Mouse (Mus musculus) 3T3-L1 (cell line): ENCODE measurements around the gene Gm6793.

Source experiments
- DNase-seq: peaks from one replicate; pipeline ENCODE4 v3.0.0-alpha.2; 2015; ENCODE audit warnings: low read depth, low spot score

Gene Gm6793

DNA sequence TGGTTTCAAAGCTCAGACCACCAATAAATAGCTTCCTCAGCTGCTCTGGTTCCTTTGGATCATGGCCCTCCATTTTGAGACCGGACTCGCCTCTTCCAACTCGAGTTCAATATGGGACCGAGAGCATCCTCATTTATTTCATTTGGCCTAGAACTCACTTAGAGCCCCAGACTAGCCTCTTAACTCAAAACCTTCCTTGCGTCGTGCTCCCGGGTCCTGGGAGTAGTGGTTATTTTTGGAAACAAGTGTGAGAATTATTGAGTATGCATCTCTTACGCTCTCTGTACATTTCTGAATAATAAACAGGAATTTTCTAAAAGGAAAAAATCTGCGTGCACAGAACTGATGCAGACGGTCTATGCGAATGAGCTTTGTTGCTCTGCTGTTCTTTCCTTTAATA is at the start of gene Gm6793:
Gene Gm6793, minus strand, starts transcription at position 101 of the 400 bp plus-strand sequence.
- DNase-seq = no peak

DNA sequence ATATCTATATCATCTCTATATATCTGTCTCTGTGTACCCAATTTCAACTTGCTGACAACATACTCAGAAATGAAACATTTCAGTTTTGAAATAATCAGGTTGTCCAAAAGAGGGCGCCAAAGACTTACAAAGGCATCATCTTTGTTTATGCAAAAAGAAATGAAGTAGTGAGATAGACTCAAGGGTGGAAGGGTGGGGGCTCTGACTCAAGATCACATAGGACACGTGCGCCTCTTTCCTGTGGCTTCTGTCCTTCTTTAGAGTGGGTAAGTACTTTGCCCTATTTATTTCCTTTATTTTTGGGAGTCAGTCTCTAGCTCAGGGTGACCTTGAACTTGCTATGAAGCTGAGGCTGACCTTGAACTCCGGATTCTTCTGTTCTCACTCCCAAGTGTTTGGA is 46.5 kb upstream of the Gm6793 start:
- DNase-seq = peak; percentile 80

DNA sequence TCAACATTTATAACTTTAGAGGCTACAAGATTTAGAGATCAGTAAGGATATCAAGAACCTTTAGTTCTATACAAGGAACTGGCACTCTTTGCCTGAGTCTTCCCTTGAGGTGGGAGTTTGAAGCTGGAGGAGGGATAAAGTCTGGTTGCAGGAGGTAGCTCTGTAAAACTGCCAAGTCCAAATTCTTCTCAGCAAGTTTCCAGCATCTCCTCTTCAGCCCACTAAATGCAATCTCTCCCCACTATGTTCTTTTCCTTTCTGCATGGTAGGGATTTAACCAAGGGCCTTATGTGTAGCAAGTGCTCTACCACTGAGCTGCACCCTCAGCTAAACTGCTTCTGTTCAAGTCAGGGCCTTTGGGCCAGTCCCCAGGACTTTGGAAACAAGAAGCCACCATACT is 39.6 kb upstream of the Gm6793 start:
- DNase-seq = no peak

DNA sequence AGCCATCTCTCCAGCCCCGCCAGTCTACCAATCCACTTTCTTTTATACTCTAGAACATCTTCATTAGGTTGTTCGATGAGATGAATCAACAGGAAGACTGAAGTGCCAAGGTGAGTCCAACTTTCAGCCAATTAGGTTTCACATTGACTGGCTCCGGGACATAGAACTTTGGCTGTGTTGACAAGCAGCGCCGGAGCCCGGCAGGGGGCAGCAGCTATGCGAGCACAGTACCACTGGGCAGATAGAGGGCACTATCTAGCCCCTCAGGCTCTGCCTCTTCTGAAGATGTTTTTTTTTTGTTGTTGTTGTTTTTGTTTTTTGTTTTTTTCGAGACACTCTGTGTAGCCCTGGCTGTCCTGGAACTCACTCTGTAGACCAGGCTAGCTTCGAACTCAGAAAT is 36.7 kb upstream of the Gm6793 start:
- no peak for DNase-seq

DNA sequence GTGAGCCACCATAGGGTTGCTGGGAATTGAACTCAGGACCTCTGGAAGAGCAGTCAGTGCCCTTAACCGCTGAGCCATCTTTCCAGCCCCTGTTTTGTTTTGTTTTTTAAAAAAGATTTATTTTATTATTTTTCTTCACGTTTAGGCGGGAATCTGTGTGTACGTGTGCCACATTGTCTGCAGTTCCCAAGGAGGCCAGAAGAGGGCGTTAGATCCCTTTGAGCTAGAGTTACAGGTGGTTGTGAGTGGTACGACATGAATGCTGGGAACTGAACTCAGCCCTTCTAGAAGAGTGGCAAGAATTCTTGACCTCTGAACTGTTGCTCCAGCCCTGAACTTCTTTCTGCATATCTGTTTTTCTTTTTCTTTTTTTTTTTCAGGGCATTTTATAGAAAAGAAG is 35.1 kb upstream of the Gm6793 start:
- DNase-seq = no peak

DNA sequence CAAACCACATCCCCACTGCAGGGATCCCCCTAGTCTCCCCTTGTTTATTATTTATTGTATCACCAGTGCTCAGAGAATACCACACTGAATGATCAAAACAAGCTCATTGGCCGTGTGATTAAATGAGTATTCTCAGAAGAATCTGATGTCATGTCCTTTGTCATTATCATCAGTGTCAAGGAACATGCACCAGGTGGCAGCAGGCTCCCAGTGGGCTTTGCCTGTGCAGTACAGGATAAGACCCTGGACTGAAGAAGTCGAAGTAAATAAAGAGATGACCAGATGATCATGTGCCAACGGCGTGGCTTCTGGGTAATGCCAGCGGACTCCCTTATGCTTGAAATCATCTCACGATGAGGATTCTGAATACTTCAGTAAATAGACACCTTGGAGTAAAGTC is 33.5 kb upstream of the Gm6793 start:
- DNase-seq = no peak

DNA sequence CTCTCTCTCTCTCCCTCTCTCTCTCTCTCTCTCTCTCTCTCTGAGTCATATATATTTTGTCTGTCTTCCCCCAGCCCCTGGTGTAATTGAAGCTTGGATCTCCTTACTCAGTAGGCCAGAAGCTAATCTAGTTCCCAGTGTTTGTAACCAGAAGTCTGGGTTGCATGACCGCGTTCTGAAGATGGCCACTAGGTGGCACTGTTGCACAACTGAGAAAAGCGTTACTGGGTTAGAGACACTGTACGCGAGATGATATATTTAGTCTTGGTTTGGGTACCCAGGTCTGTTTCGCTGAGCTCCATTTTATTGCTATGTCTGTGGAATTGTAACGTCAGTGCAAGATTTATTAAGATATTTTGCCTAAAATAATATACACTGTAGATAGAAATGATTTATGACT is 31.1 kb upstream of the Gm6793 start:
- DNase-seq = peak; percentile 94

DNA sequence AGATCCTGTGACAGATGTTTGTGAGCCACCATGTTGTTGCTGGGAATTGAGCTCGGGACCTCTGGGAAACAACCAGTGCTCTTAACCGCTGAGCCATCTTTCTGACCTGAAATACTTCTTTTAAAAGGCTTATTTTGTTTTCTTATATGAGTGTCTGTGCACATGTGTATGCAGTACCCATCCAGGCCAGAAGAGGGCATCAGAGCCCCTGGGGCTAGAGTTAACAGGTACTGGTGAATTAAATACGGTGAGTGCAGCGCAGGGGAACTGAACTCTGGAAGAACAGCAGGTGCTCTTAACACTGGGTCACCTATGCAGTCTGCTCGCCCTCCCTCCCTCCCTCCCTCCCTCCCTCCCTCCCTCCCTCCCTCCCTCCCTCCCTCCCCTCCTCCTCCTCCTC is 30.3 kb upstream of the Gm6793 start:
- DNase-seq = peak; percentile 25

DNA sequence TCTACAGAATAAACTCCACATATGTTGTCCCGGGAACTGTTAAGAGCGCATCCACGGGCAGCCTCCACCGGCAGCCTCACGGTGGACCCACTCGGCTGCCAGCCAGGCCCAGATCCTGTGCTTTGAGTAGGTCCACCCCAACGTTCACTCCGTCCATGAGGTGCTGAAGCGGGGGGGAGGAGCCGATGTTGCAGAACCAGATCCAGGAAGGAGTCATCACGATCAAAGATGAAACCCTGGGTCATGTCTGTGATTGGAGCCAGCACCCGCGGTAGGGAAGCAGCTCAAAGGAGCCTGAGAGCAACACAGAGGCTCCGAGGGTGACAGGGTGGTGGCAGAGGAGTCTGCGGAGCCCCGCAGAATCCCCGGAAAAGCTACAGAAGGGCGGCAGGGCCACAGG is 22.7 kb upstream of the Gm6793 start:
- no peak for DNase-seq

DNA sequence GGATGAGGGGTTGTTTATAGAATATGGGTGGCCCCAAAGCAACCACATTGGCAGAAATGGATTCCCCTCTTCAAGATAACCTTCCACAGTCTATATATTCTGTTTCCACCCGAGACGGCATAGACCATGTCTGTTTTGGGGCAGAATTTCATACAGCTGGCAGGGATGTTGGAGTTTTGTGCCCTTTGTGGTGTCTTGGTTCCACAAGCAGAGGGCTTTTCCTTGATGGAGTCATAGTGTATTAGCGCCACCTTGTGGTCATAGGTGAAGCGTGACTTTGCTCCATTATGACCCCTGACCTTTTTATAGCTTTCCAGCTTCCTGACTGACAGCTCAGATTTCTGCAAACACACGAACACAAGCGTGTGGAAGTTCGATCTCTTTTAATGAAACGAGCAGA is 19.8 kb upstream of the Gm6793 start:
- peak; percentile 89 for DNase-seq

DNA sequence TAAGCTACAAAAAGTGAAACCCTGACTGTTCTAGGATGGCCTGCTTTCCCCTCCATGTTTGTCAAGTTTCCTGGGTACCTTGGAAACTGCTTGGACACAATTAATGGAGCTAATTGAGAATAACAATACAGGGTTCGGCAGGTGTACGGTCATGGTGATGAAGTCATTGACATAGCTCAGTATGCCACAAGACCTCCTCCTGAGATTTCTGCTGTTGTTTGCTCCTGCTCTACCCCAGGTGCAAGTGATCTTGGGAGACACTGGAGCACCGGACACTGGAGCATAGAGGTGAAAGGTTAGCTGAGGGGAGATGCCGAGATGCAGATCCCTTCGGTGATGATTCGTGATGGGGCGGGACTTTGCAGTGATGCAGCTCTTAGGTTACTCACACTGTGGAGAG is 18.2 kb upstream of the Gm6793 start:
- no peak for DNase-seq

DNA sequence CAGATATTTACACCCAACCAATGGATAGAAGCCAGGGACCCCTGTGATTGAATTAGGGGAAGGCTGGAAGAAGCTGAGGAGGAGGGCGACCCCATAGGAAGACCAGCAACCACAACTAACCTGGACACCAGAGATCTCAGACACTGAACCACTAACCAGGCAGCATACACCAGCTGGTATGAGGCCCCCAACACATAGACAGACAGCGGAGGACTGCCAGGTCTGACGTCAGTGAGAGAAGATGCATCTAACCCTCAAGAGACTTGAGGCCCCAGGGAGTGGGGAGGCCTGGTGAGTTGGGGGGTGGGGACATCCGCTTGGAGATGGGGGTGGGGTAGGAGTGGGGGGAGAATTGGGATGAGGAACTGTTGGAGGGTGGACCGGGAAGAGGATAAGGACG is 15.8 kb upstream of the Gm6793 start:
- no peak for DNase-seq

DNA sequence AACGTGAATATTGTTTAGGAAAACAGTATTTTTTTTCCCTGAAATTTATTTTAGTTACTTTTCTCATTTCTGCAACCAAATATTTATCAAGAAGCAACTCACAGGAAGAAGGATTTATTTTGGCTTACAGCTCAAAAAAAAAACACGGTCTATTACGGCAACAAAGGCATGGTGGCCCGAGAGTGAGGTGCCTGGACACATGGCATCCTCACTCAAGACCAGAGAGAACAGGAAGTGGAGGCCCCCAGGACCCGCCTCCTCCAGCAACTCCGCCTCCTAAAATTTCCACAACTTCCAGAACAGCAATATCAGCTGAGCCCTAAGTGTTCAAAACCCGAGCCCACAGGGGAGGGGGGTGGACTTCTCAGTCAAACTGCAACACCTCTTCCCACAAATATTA is 14.6 kb upstream of the Gm6793 start:
- DNase-seq = no peak

DNA sequence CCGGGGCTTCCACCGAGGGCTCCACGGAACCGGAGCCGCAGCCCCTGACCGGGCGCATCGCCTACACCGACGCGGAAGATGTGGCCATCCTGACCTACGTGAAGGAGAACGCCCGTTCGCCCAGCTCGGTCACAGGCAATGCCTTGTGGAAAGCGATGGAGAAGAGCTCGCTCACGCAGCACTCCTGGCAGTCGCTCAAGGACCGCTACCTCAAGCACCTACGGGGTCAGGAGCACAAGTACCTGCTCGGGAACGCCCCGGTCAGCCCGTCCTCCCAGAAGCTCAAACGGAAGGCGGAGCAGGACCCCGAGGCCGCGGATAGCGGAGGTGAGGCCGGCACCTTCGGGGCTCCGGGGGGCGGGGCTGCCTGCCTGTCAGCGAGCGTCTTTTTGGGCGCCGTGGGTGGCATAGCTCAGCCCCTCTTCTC is 3.0 kb downstream of the Gm6793 start:
- DNase-seq = peak; percentile 46

DNA sequence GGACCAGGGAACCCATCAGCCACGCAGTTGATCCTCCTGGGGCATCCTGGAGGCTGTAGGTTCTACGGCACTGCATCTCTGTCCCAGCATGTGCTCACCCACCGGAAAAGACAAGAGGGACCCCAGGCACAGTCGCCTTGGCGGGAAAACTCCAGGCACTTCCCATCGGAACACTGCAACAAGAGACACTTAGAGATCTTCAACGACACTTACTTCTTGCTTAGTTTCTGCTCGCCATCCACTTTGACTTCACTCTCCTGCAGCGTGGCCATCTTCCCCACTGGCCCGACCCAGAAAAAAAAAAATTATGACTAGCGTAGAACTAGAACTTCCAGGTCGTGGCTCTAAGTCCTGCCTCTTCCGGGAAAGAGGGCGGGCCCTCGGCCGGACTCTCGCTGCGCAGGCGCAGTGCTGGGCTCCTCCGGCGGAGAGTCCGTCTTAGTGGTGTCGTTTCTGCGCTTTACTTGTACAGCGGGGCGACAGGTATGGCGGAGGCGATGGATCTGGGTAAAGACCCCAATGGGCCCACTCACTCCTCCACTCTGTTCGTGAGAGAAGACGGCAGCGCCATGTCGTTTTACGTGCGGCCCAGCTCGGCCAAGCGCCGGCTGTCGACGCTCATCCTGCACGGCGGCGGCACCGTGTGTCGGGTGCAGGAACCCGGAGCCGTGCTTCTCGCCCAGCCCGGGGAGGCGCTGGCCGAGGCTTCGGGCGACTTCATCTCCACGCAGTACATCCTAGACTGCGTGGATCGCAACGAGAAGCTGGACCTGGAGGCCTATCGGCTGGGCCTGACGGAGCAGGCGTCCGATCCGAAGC is 3.6 kb downstream of the Gm6793 start, which contains the start of the genes Kars and Terf2ip:
Gene Kars, minus strand, starts transcription at position 327 of the 819 bp plus-strand sequence.
Gene Terf2ip, plus strand, starts transcription at position 402 of the 819 bp plus-strand sequence.
- DNase-seq = peak; percentile 97

DNA sequence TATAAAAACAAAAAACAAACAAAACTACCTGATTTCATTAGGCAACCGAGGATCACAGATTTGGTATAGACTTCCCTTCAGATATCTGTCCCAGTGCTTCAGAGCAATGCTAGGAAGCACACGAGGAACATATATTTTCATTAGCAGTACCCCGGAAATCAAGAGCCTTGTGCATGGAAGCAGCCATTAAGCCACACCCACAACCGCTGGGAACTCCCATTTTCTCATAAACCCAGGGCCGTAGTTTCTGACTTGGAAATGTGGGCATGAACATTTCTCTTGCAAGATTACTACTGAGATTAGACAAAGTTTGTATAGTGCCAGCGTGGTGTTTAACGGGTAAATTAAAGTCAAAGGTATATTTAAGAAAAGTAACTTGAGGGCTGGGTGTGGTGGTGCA is 5.3 kb downstream of the Gm6793 start:
- DNase-seq = no peak

DNA sequence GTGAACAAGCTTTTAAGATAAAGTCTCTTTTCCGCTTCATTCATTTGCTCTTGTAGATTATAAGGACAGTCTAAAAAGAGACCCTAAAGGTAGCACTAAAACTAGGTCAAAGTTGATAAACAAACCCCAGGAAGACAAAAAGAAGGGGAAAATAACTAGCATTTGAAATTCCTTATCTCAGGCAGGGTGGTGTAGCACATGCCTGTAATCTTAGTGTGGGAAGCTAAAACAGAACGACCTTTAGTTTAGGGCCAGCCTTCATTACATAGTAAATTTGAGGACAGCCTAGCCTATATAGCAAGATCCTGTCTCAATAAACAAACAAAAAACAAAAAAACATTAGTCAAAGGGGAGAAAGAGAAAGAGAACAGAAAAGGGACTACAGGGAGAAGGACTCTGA is 7.2 kb downstream of the Gm6793 start:
- no peak for DNase-seq

DNA sequence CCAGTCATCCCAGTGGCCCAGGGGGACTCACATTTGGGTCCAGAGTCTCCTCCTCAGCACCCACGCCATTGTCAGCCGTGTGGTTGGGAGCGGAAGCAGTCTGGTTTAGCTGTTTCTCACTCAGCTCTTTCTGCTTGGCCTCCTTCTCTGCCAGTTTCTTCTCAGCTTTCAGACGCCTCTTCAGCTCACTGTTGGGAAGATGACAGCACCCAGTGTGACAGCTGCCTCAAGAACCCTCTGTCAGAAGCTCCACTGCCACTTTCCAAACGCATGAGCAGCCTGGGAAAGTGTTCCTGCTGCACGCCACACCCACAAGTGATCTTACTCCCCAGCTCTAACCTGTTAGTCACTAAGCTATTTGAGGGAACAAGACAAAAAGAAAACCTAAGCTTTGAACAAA is 9.2 kb downstream of the Gm6793 start:
- DNase-seq = no peak

DNA sequence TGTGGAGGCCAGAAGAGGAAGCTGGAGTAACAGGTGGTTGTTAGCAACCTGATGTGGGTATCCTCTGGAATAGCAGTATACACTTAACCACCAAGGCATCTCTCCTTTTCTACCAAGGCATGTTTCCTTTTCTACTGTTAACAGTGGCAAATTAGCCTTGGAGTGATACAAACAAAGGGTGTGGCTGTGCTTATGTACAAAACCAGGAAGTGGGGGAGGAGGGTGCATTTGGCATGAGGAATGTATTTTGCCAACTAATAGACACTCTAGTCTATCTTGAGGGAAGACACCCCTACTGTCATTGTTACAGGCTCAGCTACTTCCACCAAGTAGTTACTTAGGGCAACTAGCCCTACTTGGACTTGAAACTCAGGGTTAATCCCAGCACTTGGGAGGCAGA is 10.1 kb downstream of the Gm6793 start:
- DNase-seq = no peak

DNA sequence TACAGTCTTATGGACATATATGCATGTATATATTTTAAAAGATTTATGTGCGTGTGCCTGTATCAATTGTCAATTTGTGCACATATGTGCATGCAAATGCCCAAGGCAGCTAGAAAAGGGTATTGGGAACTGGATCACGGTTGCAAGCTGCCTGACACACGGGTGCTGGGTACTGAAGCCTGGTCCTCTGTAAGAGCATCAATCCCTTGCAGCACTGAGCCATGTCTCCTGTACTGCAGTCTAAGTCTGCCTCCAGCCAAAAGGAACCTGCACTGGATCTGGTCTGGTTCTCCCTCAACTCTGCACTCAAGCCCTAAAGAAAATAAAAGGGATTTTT is 22.2 kb downstream of the Gm6793 start:
- no peak for DNase-seq

DNA sequence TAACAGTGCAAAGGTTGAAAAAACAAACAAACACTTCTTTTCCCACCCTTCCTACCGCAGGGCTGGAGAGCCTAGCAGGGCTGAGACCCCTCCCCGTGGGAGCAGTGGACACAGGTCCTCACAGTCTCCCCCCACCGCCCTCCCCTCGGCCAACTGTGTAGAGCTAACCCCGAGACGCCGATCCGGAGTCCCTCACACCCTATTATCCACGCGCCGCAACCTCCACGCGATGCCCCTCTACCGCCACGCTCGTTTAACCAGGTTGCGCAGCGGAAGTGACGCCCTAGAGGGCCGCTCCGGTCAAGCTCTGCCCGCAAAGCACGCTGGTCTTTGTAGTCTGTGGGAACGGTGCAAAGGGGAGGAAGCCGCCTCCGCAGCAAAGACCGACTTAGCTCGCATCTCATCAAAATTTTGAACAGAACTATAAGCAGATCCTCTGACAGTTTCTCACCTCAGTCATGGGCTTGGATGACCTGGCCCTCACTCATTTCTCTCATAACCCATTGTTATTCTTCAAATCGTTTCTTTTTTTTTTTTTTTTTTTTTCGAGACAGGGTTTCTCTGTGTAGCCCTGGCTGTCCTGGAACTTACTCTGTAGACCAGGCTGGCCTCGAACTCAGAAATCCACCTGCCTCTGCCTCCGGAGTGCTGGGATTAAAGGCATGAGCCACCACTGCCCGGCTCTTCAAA is 22.7 kb downstream of the Gm6793 start, which contains the start of gene Adat1:
Gene Adat1, minus strand, starts transcription at position 290 of the 690 bp plus-strand sequence.
- peak; percentile 93 for DNase-seq

DNA sequence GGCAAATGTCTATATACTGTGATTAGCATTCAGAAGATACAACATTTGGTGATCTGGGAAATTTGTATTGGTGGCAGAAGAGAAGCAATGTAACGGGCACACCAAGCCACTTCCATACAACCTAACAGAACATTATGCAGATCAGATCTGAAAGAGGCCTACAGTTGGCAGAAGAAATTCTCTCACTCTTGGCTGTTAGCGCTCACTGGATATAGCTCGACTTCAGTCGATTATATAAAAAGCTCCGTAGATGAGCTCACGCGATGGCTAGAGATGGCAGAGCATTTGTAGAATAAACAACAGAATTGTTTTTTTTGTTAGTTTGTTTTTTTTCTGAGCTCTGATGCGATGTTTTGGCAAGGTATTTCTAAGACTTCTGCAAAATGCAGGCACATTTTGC is 23.6 kb downstream of the Gm6793 start:
- DNase-seq = no peak

DNA sequence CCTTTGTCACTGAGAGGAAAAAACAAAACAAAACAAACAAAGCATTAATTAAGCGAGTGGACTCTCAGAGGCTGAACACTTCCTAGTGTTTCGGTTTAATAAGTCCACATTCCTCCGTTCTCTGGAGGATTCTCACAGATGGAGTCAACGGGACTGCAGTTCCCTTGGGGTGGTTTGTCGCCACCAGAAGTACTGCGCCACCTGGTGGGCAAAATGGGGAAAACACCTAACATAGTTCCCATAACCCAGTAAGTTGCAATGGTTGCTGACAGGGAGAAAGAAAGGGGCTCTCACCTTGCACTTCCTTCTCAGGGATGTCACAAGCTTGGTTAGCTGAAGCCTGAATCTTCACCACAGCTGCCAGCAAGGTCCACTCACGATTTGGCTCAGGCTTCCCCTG is 24.9 kb downstream of the Gm6793 start:
- peak; percentile 95 for DNase-seq
